Mouse (Mus musculus): ENCODE results near the gene Slc23a3. TPM values are rescaled to one million over a fixed set of nuclear protein-coding genes. Genes with fewer than 3 reads are reported as not detected.

Gene Slc23a3
- total RNA-seq, 2 experiments from 2014 or later: 0.36 to 0.45 TPM

DNA sequence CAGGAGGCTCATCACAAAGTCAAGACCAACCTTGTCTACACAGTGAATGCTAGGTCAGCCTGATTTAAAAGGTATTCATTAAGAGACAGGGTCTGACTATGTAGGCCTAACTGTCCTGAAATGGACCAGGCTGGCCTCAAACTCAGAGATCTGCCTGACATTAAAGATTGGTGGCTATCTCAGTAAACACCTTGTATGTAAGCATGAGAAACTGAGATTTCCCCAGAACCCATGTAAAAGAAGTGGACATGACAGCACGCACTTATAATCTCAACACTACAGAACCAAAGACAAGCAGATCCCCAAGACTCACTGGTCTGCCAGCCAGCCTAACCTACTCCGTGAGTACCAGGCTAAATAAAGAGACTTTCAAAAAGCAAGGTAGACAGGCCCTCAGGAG lies 4.8 kb upstream of the Slc23a3 start:
- DNase-seq: no peak

DNA sequence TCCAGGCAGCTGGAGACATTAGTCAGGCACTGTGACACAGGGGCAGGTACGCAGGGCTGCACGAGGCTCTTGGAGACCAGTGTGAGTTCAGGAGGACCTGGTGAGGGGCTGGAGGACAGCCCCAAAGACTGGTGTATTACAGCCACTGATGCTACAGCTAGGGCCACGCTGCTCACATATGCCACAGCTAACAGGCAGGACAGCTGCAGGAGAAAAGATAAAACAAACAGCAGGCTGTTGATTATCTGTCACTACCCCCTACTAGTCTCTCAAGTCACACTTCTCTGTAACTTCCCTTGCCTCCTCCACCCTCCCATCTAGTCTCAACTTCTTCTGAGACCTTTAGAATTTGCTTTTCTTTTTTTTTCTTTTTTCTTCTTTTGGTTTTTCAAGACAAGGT lies 3.0 kb upstream of the Slc23a3 start:
- no peak for DNase-seq

DNA sequence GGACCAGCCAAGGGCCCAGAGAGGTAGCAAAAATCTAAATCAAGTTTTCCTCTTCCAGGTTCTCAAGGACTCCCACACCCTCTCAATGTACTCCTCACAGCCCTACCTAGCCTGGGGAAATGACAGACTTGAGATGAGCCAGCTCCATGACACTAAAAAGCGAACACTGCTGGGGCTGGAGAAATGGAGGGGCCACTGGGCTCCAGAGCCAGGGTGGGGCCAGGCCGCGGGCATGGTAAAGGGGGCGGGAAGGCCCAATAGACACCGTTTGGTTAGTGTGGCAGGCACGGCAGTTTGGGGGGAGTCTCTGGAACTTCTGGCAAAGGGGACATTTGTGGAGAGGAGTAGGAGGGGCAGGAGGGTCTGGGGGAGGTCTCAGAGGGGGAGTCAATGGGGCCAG lies 2.6 kb upstream of the Slc23a3 start:
- no peak for DNase-seq

DNA sequence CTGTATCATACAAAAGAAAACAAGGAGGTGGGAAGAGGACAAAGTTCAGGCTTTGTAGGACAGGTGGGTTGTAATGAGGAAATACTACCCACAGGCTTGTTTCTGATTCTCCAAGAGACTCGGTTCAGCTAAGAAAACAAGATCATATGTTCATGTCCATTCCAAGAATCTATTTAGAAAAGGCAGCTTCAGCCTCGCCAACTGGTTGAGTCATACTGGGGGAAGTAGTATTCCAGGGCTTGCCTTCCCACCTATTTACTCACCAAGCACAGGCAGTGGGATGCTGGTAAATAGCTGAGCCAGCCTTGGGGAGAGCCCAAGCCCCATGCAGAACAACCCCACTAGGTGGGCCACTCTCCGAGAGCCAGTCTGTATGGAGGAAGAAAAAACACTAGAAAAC lies 5.0 kb downstream of the Slc23a3 start:
- no peak for DNase-seq

DNA sequence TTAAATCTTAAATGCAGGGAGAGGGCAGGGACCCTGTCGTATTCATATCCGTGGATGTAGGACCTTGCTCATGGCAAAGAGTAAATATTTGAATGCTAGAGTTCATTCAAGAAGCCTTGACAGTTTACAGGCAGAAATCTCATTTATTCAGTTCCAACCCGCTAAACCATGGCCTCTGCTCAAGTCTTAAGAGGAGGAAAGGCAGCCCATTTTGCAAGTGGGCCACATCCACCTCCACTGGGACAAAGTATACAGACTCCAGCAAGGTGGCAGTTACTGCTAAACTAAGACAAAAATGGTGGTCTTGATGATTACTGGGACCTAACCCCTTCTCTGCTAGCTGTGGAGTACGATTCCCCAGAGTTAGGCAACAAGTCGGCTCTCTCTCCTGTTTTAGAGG lies 8.3 kb downstream of the Slc23a3 start:
- DNase-seq: no peak

DNA sequence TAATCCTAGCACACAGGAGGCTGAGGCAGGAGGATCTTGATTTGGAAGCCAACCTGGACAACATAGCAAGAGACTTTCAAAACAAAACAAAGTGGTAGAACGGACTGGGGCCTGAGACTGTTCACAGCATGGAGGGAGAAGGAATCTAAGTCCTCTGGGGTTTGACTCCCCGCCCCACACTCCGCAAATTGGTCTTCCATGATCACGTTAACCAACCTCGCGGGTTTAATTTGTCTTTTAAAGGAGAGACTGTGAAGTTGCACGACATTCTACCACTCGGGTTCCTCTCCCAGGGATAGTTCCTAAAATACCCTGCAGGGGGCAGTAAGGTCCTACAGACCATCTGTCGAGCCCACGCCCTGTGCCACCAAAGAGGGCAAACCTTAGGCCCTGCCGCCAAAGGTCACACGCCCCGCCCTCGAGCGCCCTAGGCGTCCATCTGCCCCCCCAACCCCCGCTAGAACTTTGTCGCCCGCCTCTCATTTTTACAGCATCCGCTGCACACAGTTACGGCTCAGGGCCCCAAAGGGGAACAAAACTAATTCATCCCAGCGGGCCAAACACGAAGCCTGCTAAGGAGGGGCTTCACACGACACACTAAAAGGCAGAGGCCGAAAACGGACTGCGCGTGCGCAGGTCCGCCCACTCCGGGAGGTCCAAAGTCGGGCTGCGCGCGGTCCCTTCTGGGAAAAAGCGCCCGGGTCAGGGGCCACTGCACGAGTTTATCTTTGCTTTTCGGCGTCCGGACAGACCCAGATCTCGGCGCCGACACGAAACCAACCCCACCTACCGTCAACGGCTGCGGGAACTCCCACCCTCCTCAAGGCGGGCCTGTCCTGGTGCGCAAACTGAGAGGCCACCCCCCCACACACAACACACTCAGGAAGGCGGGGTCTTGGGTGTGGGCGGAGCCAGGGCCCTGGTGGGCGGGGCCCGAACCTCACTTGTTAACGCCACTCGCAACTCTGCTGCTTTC lies 9.1 kb downstream of the Slc23a3 start, which contains the start of gene Nhej1:
Gene Nhej1, minus strand, starts transcription at position 855 of the 976 bp plus-strand sequence.
- peak; percentile 96 for DNase-seq

DNA sequence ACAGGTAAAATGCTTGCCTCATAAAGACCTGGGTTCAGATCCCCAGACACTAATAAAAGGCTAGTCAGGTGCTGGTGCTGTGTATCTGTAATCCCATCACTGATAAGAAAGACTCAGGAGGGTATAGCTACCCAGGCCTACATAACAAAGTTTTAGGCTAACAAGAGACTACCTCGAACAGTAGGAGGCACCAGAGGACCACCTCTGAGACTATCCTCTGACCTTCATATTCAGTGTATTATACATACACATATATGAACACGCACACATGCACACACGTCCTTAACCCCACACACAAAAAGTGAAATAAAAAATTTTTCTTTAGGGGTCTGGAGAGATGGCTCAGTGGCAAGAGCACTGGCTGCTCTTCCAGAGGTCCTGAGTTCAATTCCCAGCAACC lies 11.5 kb downstream of the Slc23a3 start:
- DNase-seq: no peak

Other genes starting within 250 kb of the Slc23a3 start
- under 1 TPM; 0.84 to 0.97 TPM for gene Fev, start 248.5 kb downstream of the Slc23a3 start, total RNA-seq (2021)
- 1 to 10 TPM in 1 of 2 experiments, under 1 TPM in 1; 0.51 to 1.1 TPM for gene Cryba2, start 240.7 kb downstream of the Slc23a3 start, total RNA-seq (2021)
- gene Cfap65, start 198.3 kb downstream of the Slc23a3 start, total RNA-seq (2021): not detected
- gene Ihh, start 182.2 kb downstream of the Slc23a3 start, total RNA-seq (2021): under 1 TPM; 0.18 to 0.48 TPM
- 1 to 10 TPM; 3.0 to 5.5 TPM for gene Nhej1, start 8.7 kb downstream of the Slc23a3 start, total RNA-seq (2021)
- gene Cnppd1, start 8.8 kb upstream of the Slc23a3 start, total RNA-seq (2021): 10 to 100 TPM; 41.0 to 46.4 TPM
- 10 to 100 TPM; 72.8 TPM for gene Retreg2, start 8.9 kb upstream of the Slc23a3 start, total RNA-seq (2021)
- 10 to 100 TPM; 27.5 to 29.4 TPM for gene Zfand2b, start 34.8 kb upstream of the Slc23a3 start, total RNA-seq (2021)
- gene Abcb6, start 46.5 kb upstream of the Slc23a3 start, total RNA-seq (2021): 10 to 100 TPM; 46.7 to 55.3 TPM
- 10 to 100 TPM; 14.0 to 20.8 TPM for gene Ankzf1, start 58.3 kb upstream of the Slc23a3 start, total RNA-seq (2021)
- 10 to 100 TPM; 35.4 to 39.1 TPM for gene Atg9a, start 58.3 kb upstream of the Slc23a3 start, total RNA-seq (2021)
- gene Glb1l, start 76.9 kb upstream of the Slc23a3 start, total RNA-seq (2021): 10 to 100 TPM; 18.3 to 26.6 TPM
- gene Stk16, start 76.9 kb upstream of the Slc23a3 start, total RNA-seq (2021): 100 to 1,000 TPM in 1 of 2 experiments, 10 to 100 TPM in 1; 91.9 to 101 TPM
- gene Tuba4a, start 86.0 kb upstream of the Slc23a3 start, total RNA-seq (2021): 100 to 1,000 TPM in 1 of 2 experiments, 10 to 100 TPM in 1; 47.1 to 104 TPM
- gene A630095N17Rik, start 98.2 kb upstream of the Slc23a3 start, total RNA-seq (2021): not detected
- gene Dnajb2, start 102.5 kb upstream of the Slc23a3 start, total RNA-seq (2021): 10 to 100 TPM; 40.5 to 45.1 TPM
- 10 to 100 TPM; 47.9 to 50.3 TPM for gene Ptprn, start 130.6 kb upstream of the Slc23a3 start, total RNA-seq (2021)
- 100 to 1,000 TPM; 103 to 109 TPM for gene Resp18, start 144.5 kb upstream of the Slc23a3 start, total RNA-seq (2021)
- gene Dnpep, start 184.1 kb upstream of the Slc23a3 start, total RNA-seq (2021): 100 to 1,000 TPM; 103 to 106 TPM
- gene Des, start 226.4 kb upstream of the Slc23a3 start, total RNA-seq (2021): 100 to 1,000 TPM in 1 of 2 experiments, 10 to 100 TPM in 1; 62.7 to 208 TPM
- gene Speg, start 241.4 kb upstream of the Slc23a3 start, total RNA-seq (2021): 10 to 100 TPM; 12.8 to 30.6 TPM

Measured in adrenal gland, postnatal 10 days (tissue).